Mouse (Mus musculus) MEL (cell line): ENCODE results near the gene Brca1. TPM values are rescaled to one million over a fixed set of nuclear protein-coding genes. Genes with fewer than 3 reads are reported as not detected.

ENCODE experiments used
- DNase-seq: peaks from one replicate; pipeline ENCODE4 v3.0.0; 2011; ENCODE audit warnings: low read depth, low spot score
- H3K27ac ChIP-seq: 2 replicates; pipeline ENCODE4 v1.5.1; 2012; ENCODE audit warnings: low read depth, mild to moderate bottlenecking, control low read depth, low read length, moderate library complexity; ENCODE audit not compliant: control insufficient read depth
- H3K27me3 ChIP-seq, 2 experiments: fragments of 150-350 bp in 1 of 2; sonication (generic) in 1 of 2; 2 replicates each; pipeline ENCODE4 v1.6.1; 2012; ENCODE audit warnings: low read length in 2 of 2, mild to moderate bottlenecking in 2 of 2, improper control_type of control experiment in 1 of 2, moderate library complexity in 1 of 2; ENCODE audit not compliant: insufficient read depth in 2 of 2, control insufficient read depth in 1 of 2
- H3K36me3 ChIP-seq, 2 experiments: 2 replicates each; pipeline ENCODE4 v1.6.1; 2012 to 2014; ENCODE audit warnings: low read length in 2 of 2, improper control_type of control experiment in 1 of 2, inconsistent platforms in 1 of 2, mild to moderate bottlenecking in 1 of 2; ENCODE audit not compliant: insufficient read depth in 2 of 2, control insufficient read depth in 1 of 2
- H3K4me1 ChIP-seq, 2 experiments: fragments of 150-350 bp in 1 of 2; sonication (generic) in 1 of 2; 2 replicates each; pipeline ENCODE4 v1.6.1; 2012; ENCODE audit warnings: low read length in 2 of 2, improper control_type of control experiment in 1 of 2, mild to moderate bottlenecking in 1 of 2; ENCODE audit not compliant: insufficient read depth in 2 of 2, control insufficient read depth in 1 of 2
- H3K4me3 ChIP-seq, 2 experiments: fragments of 150-350 bp in 1 of 2; sonication (generic) in 1 of 2; 2 replicates each; pipeline ENCODE4 v1.5.1; 2012; ENCODE audit warnings: low read depth in 2 of 2, low read length in 2 of 2, mild to moderate bottlenecking in 2 of 2, moderate library complexity in 2 of 2, control low read depth in 1 of 2, improper control_type of control experiment in 1 of 2; ENCODE audit not compliant: control insufficient read depth in 1 of 2, insufficient read depth in 1 of 2
- H3K79me2 ChIP-seq: 2 replicates; pipeline ENCODE4 v1.6.1; 2012; ENCODE audit warnings: mild to moderate bottlenecking, low read length, moderate library complexity; ENCODE audit not compliant: control insufficient read depth, poor library complexity, insufficient read depth
- H3K9ac ChIP-seq: 2 replicates; pipeline ENCODE4 v1.6.1; 2012; ENCODE audit warnings: low read depth, mild to moderate bottlenecking, control low read depth, low read length, moderate library complexity; ENCODE audit not compliant: control insufficient read depth, poor library complexity, severe bottlenecking
- H3K9me3 ChIP-seq: fragments of 150-350 bp; sonication (generic); replicated peaks from 2 replicates; pipeline ENCODE4 v1.6.1; 2012; ENCODE audit warnings: mild to moderate bottlenecking, low read length, improper control_type of control experiment, moderate library complexity; ENCODE audit not compliant: insufficient read depth
- CHD2 ChIP-seq: IDR thresholded peaks from 2 replicates; pipeline ENCODE4 v1.6.1; 2011; ENCODE audit warnings: low read length, improper control_type of control experiment
- EP300 ChIP-seq, 2 experiments: IDR thresholded peaks; 2 replicates each; pipeline ENCODE4 v1.6.1; 2011; ENCODE audit warnings: improper control_type of control experiment in 2 of 2, low read length in 2 of 2, low read depth in 1 of 2, mild to moderate bottlenecking in 1 of 2
- GATA1 ChIP-seq: IDR thresholded peaks from 2 replicates; pipeline ENCODE4 v1.6.1; 2011; ENCODE audit warnings: low read depth, low read length, improper control_type of control experiment
- JUND ChIP-seq: IDR thresholded peaks from 2 replicates; pipeline ENCODE4 v1.6.1; 2011; ENCODE audit warnings: low read depth, mild to moderate bottlenecking, improper control_type of control experiment, low read length
- MAFK ChIP-seq: IDR thresholded peaks from 2 replicates; pipeline ENCODE4 v1.6.1; 2011; ENCODE audit warnings: low read depth, mild to moderate bottlenecking, low read length, improper control_type of control experiment, borderline replicate concordance
- MYB ChIP-seq: IDR thresholded peaks from 2 replicates; pipeline ENCODE4 v1.6.1; 2011; ENCODE audit warnings: mild to moderate bottlenecking, low read depth, low read length, improper control_type of control experiment
- MYC ChIP-seq: IDR thresholded peaks from 2 replicates; pipeline ENCODE4 v1.6.1; 2011; ENCODE audit warnings: low read depth, mild to moderate bottlenecking, low read length, improper control_type of control experiment, moderate library complexity
- NRF1 ChIP-seq: IDR thresholded peaks from 2 replicates; pipeline ENCODE4 v1.6.1; 2014; ENCODE audit warnings: low read depth, mild to moderate bottlenecking, inconsistent platforms, low read length, improper control_type of control experiment, moderate library complexity; ENCODE audit not compliant: poor library complexity, insufficient read depth, severe bottlenecking
- POLR2A ChIP-seq, 2 experiments: IDR thresholded peaks; 2 replicates each; pipeline ENCODE4 v1.6.1; 2011 to 2012; ENCODE audit warnings: low read length in 2 of 2, mild to moderate bottlenecking in 2 of 2, control low read depth in 1 of 2, improper control_type of control experiment in 1 of 2, low read depth in 1 of 2, moderate library complexity in 1 of 2; ENCODE audit not compliant: control insufficient read depth in 1 of 2, insufficient read depth in 1 of 2, poor library complexity in 1 of 2
- POLR2AphosphoS5 ChIP-seq: IDR thresholded peaks from 2 replicates; pipeline ENCODE4 v1.6.1; 2012; ENCODE audit warnings: low read depth, borderline replicate concordance, mild to moderate bottlenecking, inconsistent platforms, low read length, moderate library complexity, mixed read lengths
- RAD21 ChIP-seq: IDR thresholded peaks from 2 replicates; pipeline ENCODE4 v1.6.1; 2011; ENCODE audit warnings: mild to moderate bottlenecking, low read depth, low read length, improper control_type of control experiment
- SMC3 ChIP-seq: IDR thresholded peaks from 2 replicates; pipeline ENCODE4 v1.6.1; 2011; ENCODE audit warnings: low read depth, low read length, improper control_type of control experiment
- TBP ChIP-seq: IDR thresholded peaks from 2 replicates; pipeline ENCODE4 v1.8.0; 2011; ENCODE audit warnings: low read depth, low read length, improper control_type of control experiment
- TCF12 ChIP-seq: IDR thresholded peaks from 2 replicates; pipeline ENCODE4 v1.6.1; 2014; ENCODE audit warnings: low read depth, mild to moderate bottlenecking, inconsistent platforms, low read length, improper control_type of control experiment, moderate library complexity
- UBTF ChIP-seq: IDR thresholded peaks from 2 replicates; pipeline ENCODE4 v1.6.1; 2012; ENCODE audit warnings: low read depth, mild to moderate bottlenecking, inconsistent platforms, low read length, improper control_type of control experiment, moderate library complexity, borderline replicate concordance; ENCODE audit not compliant: insufficient read depth
- USF1 ChIP-seq: IDR thresholded peaks from 2 replicates; pipeline ENCODE4 v1.6.1; 2014; ENCODE audit warnings: low read depth, mild to moderate bottlenecking, inconsistent platforms, low read length, improper control_type of control experiment, moderate library complexity
- USF2 ChIP-seq, 2 experiments: IDR thresholded peaks; 2 replicates each; pipeline ENCODE4 v1.6.1; 2011 to 2012; ENCODE audit warnings: improper control_type of control experiment in 2 of 2, low read length in 2 of 2, borderline replicate concordance in 1 of 2, inconsistent platforms in 1 of 2, low read depth in 1 of 2, mild to moderate bottlenecking in 1 of 2; ENCODE audit not compliant: insufficient read depth in 1 of 2
- ZC3H11A ChIP-seq: IDR thresholded peaks from 2 replicates; pipeline ENCODE4 v1.6.1; 2012; ENCODE audit warnings: low read depth, mild to moderate bottlenecking, inconsistent platforms, low read length, improper control_type of control experiment
- ZKSCAN1 ChIP-seq: IDR thresholded peaks from 2 replicates; pipeline ENCODE4 v1.6.1; 2012; ENCODE audit warnings: low read depth, mild to moderate bottlenecking, inconsistent platforms, low read length, improper control_type of control experiment, moderate library complexity
- ZNF384 ChIP-seq: IDR thresholded peaks from 2 replicates; pipeline ENCODE4 v1.6.1; 2012; ENCODE audit warnings: low read depth, mild to moderate bottlenecking, inconsistent platforms, low read length, improper control_type of control experiment
- polyA plus RNA-seq, 2 experiments: library from polyadenylated mRNA; stranded (reverse) in 1 of 2; unstranded in 1 of 2; fragments of >175 nt in 1 of 2; fragments of >200 nt in 1 of 2; gene quantifications; 2 replicates each; pipeline versions ENCODE4 v1.2.1 to v1.2.4; 2012; ENCODE audit warnings: low replicate concordance in 2 of 2, low read depth in 1 of 2; ENCODE audit not compliant: insufficient read length in 2 of 2, insufficient read depth in 1 of 2, missing spikeins in 1 of 2
- total RNA-seq: library from RNA; depleted of rRNA; stranded (reverse); fragments of 300-350 nt; gene quantifications from 2 replicates; pipeline ENCODE4 v1.2.3, GENCODE M21; 2012

Gene Brca1
- total and polyA plus RNA-seq, 3 experiments: 25.7 to 1,155 (median 35.3) TPM

- H3K9ac ChIP-seq: no peak overlapping the region
- H3K36me3 ChIP-seq: peaks cover 2 to 20% of the 10 kb centered on the region in 2 experiments; a peak in 3 of 4 replicates
- TF ChIP-seq UBTF (no peak), USF2 (IDR thresholded peaks at IDR 0.05; ENCODE audit: borderline replicate concordance in 1 of 2, insufficient read depth in 1 of 2, low read depth in 1 of 2, low read length in 2 of 2) (no peak), ZNF384 (no peak), GATA1 (no peak), NRF1 (no peak), CHD2 (no peak), JUND (no peak), ZC3H11A (no peak), RAD21 (no peak), ZKSCAN1 (no peak), MAFK (no peak), POLR2AphosphoS5 (no peak), POLR2A (IDR thresholded peaks at IDR 0.05; ENCODE audit: control insufficient read depth in 1 of 2, insufficient read depth in 1 of 2, low read depth in 1 of 2, low read length in 2 of 2, poor library complexity in 1 of 2) (no peak), TBP (no peak), SMC3 (no peak), MYB (no peak)
- TF ChIP-seq, all 39 proteins: peak for 0
- no peak overlapping the region for H3K27ac ChIP-seq
- H3K4me3 ChIP-seq: no peak overlapping the region
- no peaks in the 10 kb centered on the region for H3K9me3 ChIP-seq
- peaks cover 12 to 20% of the 10 kb centered on the region in 2 experiments for H3K4me1 ChIP-seq
- no peaks in the 10 kb centered on the region for H3K27me3 ChIP-seq
- no peaks in the 10 kb centered on the region for H3K79me2 ChIP-seq
- DNase-seq: no peak
Observed at GRCm38 (mm10) chr11:101455627-101456026, 96.1 kb downstream of the Brca1 start.

DNA sequence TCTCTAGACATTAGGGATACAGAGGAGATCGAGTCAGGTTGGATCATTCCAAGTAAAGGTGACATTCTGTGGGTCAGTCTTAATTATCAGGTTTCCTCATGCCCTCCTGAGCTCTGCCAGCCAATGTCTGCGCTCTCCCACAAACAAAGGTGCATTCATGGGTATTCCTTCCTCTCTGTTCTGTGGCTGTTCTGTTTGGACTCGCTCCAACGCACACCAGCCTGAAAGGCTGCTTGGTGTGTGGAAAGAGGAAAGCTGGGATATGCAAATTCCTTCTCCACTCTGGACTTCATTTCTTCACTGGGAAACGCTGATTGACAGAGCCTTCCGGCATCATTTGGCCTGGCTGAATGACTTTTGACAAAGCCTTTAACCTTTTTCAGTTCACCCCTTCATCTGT is 97.1 kb downstream of the Brca1 start:
- Histone ChIP-seq H3K36me3 (peaks cover 2 to 24% of the 10 kb centered on the region in 2 experiments; a peak in 3 of 4 replicates), H3K4me3 (no peak overlapping the region), H3K79me2 (no peaks in the 10 kb centered on the region; the same call in 1 of the 2 replicates), H3K9ac (no peak overlapping the region), H3K4me1 (peaks cover 15 to 25% of the 10 kb centered on the region in 2 experiments), H3K9me3 (no peaks in the 10 kb centered on the region), H3K27me3 (no peaks in the 10 kb centered on the region), H3K27ac (no peak overlapping the region)
- TF ChIP-seq MYB (no peak), ZKSCAN1 (no peak), MYC (no peak), USF2 (IDR thresholded peaks at IDR 0.05; ENCODE audit: borderline replicate concordance in 1 of 2, insufficient read depth in 1 of 2, low read depth in 1 of 2, low read length in 2 of 2) (no peak), USF1 (no peak), EP300 (IDR thresholded peaks at IDR 0.05; ENCODE audit: low read depth in 1 of 2, low read length in 2 of 2) (no peak), TCF12 (no peak), CHD2 (no peak)
- no peak for DNase-seq
